Mouse (Mus musculus): ENCODE results near the gene Syt11. TPM values are rescaled to one million over a fixed set of nuclear protein-coding genes. Genes with fewer than 3 reads are reported as not detected.

Syt11 gene
- polyA plus RNA-seq, 1 experiment from 2014 or later = 200 TPM

Other genes with a start within 250 kb of the Syt11 start
- gene Mex3a, start 242.8 kb downstream of the Syt11 start, polyA plus RNA-seq (2015; fragmentation: Nextera tagmentation; extraction: Ambion mirVana) = 49.5 and 51.5 TPM in 2 replicates
- not detected in 2 replicates for gene Rab25, start 226.9 kb downstream of the Syt11 start, polyA plus RNA-seq (2015; fragmentation: Nextera tagmentation; extraction: Ambion mirVana)
- gene Lamtor2, start 222.1 kb downstream of the Syt11 start, polyA plus RNA-seq (2015; fragmentation: Nextera tagmentation; extraction: Ambion mirVana) = 181 and 182 TPM in 2 replicates
- gene Ubqln4, start 221.4 kb downstream of the Syt11 start, polyA plus RNA-seq (2015; fragmentation: Nextera tagmentation; extraction: Ambion mirVana) = 39.1 and 46.7 TPM in 2 replicates
- 142 and 148 TPM in 2 replicates for gene Ssr2, start 199.3 kb downstream of the Syt11 start, polyA plus RNA-seq (2015; fragmentation: Nextera tagmentation; extraction: Ambion mirVana)
- 163 and 175 TPM in 2 replicates for gene Arhgef2, start 169.2 kb downstream of the Syt11 start, polyA plus RNA-seq (2015; fragmentation: Nextera tagmentation; extraction: Ambion mirVana)
- gene Rxfp4, start 122.0 kb downstream of the Syt11 start, polyA plus RNA-seq (2015; fragmentation: Nextera tagmentation; extraction: Ambion mirVana) = not detected in 2 replicates
- 102 and 105 TPM in 2 replicates for gene Khdc4, start 89.4 kb downstream of the Syt11 start, polyA plus RNA-seq (2015; fragmentation: Nextera tagmentation; extraction: Ambion mirVana)
- 51.1 and 52.1 TPM in 2 replicates for gene Rit1, start 58.3 kb downstream of the Syt11 start, polyA plus RNA-seq (2015; fragmentation: Nextera tagmentation; extraction: Ambion mirVana)
- gene Gon4l, start 60.1 kb upstream of the Syt11 start, polyA plus RNA-seq (2015; fragmentation: Nextera tagmentation; extraction: Ambion mirVana) = 14.1 and 14.9 TPM in 2 replicates
- gene Msto1, start 138.8 kb upstream of the Syt11 start, polyA plus RNA-seq (2015; fragmentation: Nextera tagmentation; extraction: Ambion mirVana) = 44.7 and 50.8 TPM in 2 replicates
- 22.2 and 23.0 TPM in 2 replicates for gene Ash1l, start 175.5 kb upstream of the Syt11 start, polyA plus RNA-seq (2015; fragmentation: Nextera tagmentation; extraction: Ambion mirVana)
- 128 and 131 TPM in 2 replicates for gene Dap3, start 176.0 kb upstream of the Syt11 start, polyA plus RNA-seq (2015; fragmentation: Nextera tagmentation; extraction: Ambion mirVana)

Measured in midbrain, embryonic 13.5 days (tissue).